ENCODE assay signal across 8 mouse cellular contexts in genomic region chr4:152272449-152273049, GRCm38 (mm10). TPM values are rescaled to one million over a fixed set of nuclear protein-coding genes. Genes with fewer than 3 reads are reported as not detected.
A peak's percentile ranks its signal among the peaks of the same experiment; 100 is the strongest.
DNase-seq lines count a peak whose midpoint lies in the region; ATAC-seq and TF ChIP-seq lines count a peak whose summit lies in the region.

No protein-coding gene starts in this region.

- peak overlapping the region; percentile 98; the same call in 1 of the 2 replicates for H3K4me2 ChIP-seq in heart, embryonic 12.5 days
- no peak overlapping the region for H3K4me2 ChIP-seq in kidney, postnatal 0 days (ENCODE audit: low read length)

- ATAC-seq in heart, embryonic 12.5 days (ENCODE audit: insufficient number of reproducible peaks, low FRiP score), result no peak
- no peak; the same call in 1 of the 2 replicates for ATAC-seq in kidney, postnatal 0 days (replicated peaks; ENCODE audit: low FRiP score, low read depth)

- peak; percentile 53 for DNase-seq in adrenal gland, postnatal 14 days
- no peak for DNase-seq in adrenal gland, adult 18-20 months (ENCODE audit: low spot score in 2 of 2)
- peak; percentile 49 for DNase-seq in brain, embryonic 14.5 days (ENCODE audit: low read depth)
- DNase-seq in kidney, postnatal 0 days (ENCODE audit: low spot score), result peak; percentile 70
- DNase-seq in midbrain, embryonic 10.5 days (ENCODE audit: low spot score), result peak; percentile 47
- no peak for DNase-seq in spleen, adult 12 weeks (ENCODE audit: low spot score)
- no peak for DNase-seq in layer of hippocampus, adult 11-12 months (ENCODE audit: low spot score)

- no peak for TF ChIP-seq POLR2A in brain, embryonic 14.5 days (IDR thresholded peaks at IDR 0.05; ENCODE audit: borderline replicate concordance, extremely low read depth, insufficient read depth, insufficient read length, poor library complexity, severe bottlenecking)

- peaks cover 66% of the 10 kb centered on the region for H3K4me1 ChIP-seq in heart, embryonic 12.5 days (replicated peaks)
- H3K4me1 ChIP-seq in kidney, postnatal 0 days (replicated peaks; ENCODE audit: insufficient read depth, low read length), result peaks cover 13% of the 10 kb centered on the region; the same call in 1 of the 2 replicates
- H3K4me1 ChIP-seq in midbrain, embryonic 10.5 days, result peaks cover 70% of the 10 kb centered on the region

- no peak overlapping the region for H3K4me3 ChIP-seq in heart, embryonic 12.5 days
- H3K4me3 ChIP-seq in kidney, postnatal 0 days (replicated peaks; ENCODE audit: low read depth, low read length), result no peak overlapping the region
- H3K4me3 ChIP-seq in midbrain, embryonic 10.5 days, result no peak overlapping the region

- H3K36me3 ChIP-seq in heart, embryonic 12.5 days, result peaks cover 6% of the 10 kb centered on the region
- H3K36me3 ChIP-seq in kidney, postnatal 0 days (ENCODE audit: insufficient read depth, low read length), result no peaks in the 10 kb centered on the region
- peaks cover 11% of the 10 kb centered on the region for H3K36me3 ChIP-seq in midbrain, embryonic 10.5 days

- WGBS in heart, embryonic 12.5 days, result 30% methylated on average over 9 of the region's 9 CpGs
- WGBS in kidney, postnatal 0 days, result 18% methylated on average over 9 of the region's 9 CpGs
- WGBS in midbrain, embryonic 10.5 days, result 27% methylated on average over 9 of the region's 9 CpGs

- H3K27ac ChIP-seq in heart, embryonic 12.5 days (ENCODE audit: poor library complexity, severe bottlenecking), result peak overlapping the region; percentile 84
- H3K27ac ChIP-seq in kidney, postnatal 0 days, result peak overlapping the region; percentile 58
- H3K27ac ChIP-seq in midbrain, embryonic 10.5 days (replicated peaks), result peak overlapping the region; percentile 82

- no peak overlapping the region for H3K9ac ChIP-seq in heart, embryonic 12.5 days
- H3K9ac ChIP-seq in kidney, postnatal 0 days (ENCODE audit: low read depth, low read length), result no peak overlapping the region

- TF ChIP-seq CTCF in brain, embryonic 14.5 days (IDR thresholded peaks at IDR 0.05; ENCODE audit: borderline replicate concordance, extremely low read depth, insufficient read depth, insufficient read length), result peak; percentile 27; the same call in 1 of the 2 replicates
- TF ChIP-seq CTCF in kidney, postnatal 0 days (IDR thresholded peaks at IDR 0.05; ENCODE audit: low read depth), result peak; percentile 62

- H3K27me3 ChIP-seq in heart, embryonic 12.5 days (replicated peaks), result peaks cover 9% of the 10 kb centered on the region
- H3K27me3 ChIP-seq in kidney, postnatal 0 days (ENCODE audit: insufficient read depth, low read length), result no peaks in the 10 kb centered on the region
- peaks cover 72% of the 10 kb centered on the region for H3K27me3 ChIP-seq in midbrain, embryonic 10.5 days (ENCODE audit: low read depth, poor library complexity, severe bottlenecking)

- no peaks in the 10 kb centered on the region for H3K9me3 ChIP-seq in heart, embryonic 12.5 days (replicated peaks)
- H3K9me3 ChIP-seq in kidney, postnatal 0 days (replicated peaks; ENCODE audit: low read length), result no peaks in the 10 kb centered on the region
- no peaks in the 10 kb centered on the region for H3K9me3 ChIP-seq in midbrain, embryonic 10.5 days (replicated peaks)

RNA-seq across cellular contexts. Expression of gene Gpr153, which starts 1.5 kb away (rescaled TPM):
- 7.2 and 7.5 TPM in 2 replicates for total RNA-seq in adrenal gland, postnatal 14 days (2021)
- 1 to 10 TPM; 5.3 to 7.4 TPM for total RNA-seq in adrenal gland, adult 18-20 months (2021)
- 31.2 and 44.3 TPM in 2 replicates for polyA plus RNA-seq in brain, embryonic 14.5 days (2012; rRNA removed)
- 11.9 and 14.0 TPM in 2 replicates for polyA plus RNA-seq in heart, embryonic 12.5 days (2016; fragmentation: Nextera tagmentation; extraction: Ambion mirVana)
- 4.6 and 5.2 TPM in 2 replicates for polyA plus RNA-seq in kidney, postnatal 0 days (2015; fragmentation: Nextera tagmentation; extraction: Ambion mirVana)
- 7.0 and 7.7 TPM in 2 replicates for polyA plus RNA-seq in midbrain, embryonic 10.5 days (2016; fragmentation: Nextera tagmentation; extraction: Ambion mirVana)

RNA-seq across cellular contexts. Expression of gene Hes3, which starts 18.9 kb away (rescaled TPM):
- total RNA-seq in adrenal gland, postnatal 14 days (2021), result not detected in 2 replicates
- not detected for total RNA-seq in adrenal gland, adult 18-20 months (2021)
- 0.37 and 0.88 TPM in 2 replicates for polyA plus RNA-seq in brain, embryonic 14.5 days (2012; rRNA removed)
- polyA plus RNA-seq in heart, embryonic 12.5 days (2016; fragmentation: Nextera tagmentation; extraction: Ambion mirVana), result not detected in 2 replicates
- not detected in 2 replicates for polyA plus RNA-seq in kidney, postnatal 0 days (2015; fragmentation: Nextera tagmentation; extraction: Ambion mirVana)
- 26.3 and 30.9 TPM in 2 replicates for polyA plus RNA-seq in midbrain, embryonic 10.5 days (2016; fragmentation: Nextera tagmentation; extraction: Ambion mirVana)

RNA-seq across cellular contexts. Expression of gene Icmt, which starts 24.5 kb away (rescaled TPM):
- 36.9 and 39.6 TPM in 2 replicates for total RNA-seq in adrenal gland, postnatal 14 days (2021)
- 10 to 100 TPM; 52.1 to 55.6 TPM for total RNA-seq in adrenal gland, adult 18-20 months (2021)
- 20.9 and 23.0 TPM in 2 replicates for polyA plus RNA-seq in brain, embryonic 14.5 days (2012; rRNA removed)
- polyA plus RNA-seq in heart, embryonic 12.5 days (2016; fragmentation: Nextera tagmentation; extraction: Ambion mirVana), result 24.0 and 25.4 TPM in 2 replicates
- 20.0 and 23.6 TPM in 2 replicates for polyA plus RNA-seq in kidney, postnatal 0 days (2015; fragmentation: Nextera tagmentation; extraction: Ambion mirVana)
- 26.8 and 27.6 TPM in 2 replicates for polyA plus RNA-seq in midbrain, embryonic 10.5 days (2016; fragmentation: Nextera tagmentation; extraction: Ambion mirVana)

RNA-seq across cellular contexts. Expression of gene Rnf207, which starts 46.2 kb away (rescaled TPM):
- total RNA-seq in adrenal gland, postnatal 14 days (2021), result 0.26 TPM in 1 of 2 replicates, not detected in the other
- total RNA-seq in adrenal gland, adult 18-20 months (2021), result 1 to 10 TPM in 1 of 2 experiments, under 1 TPM in 1; 0.43 to 1.3 TPM
- 6.9 and 7.1 TPM in 2 replicates for polyA plus RNA-seq in brain, embryonic 14.5 days (2012; rRNA removed)
- polyA plus RNA-seq in heart, embryonic 12.5 days (2016; fragmentation: Nextera tagmentation; extraction: Ambion mirVana), result 56.5 and 62.1 TPM in 2 replicates
- polyA plus RNA-seq in kidney, postnatal 0 days (2015; fragmentation: Nextera tagmentation; extraction: Ambion mirVana), result 0.45 and 1.1 TPM in 2 replicates
- polyA plus RNA-seq in midbrain, embryonic 10.5 days (2016; fragmentation: Nextera tagmentation; extraction: Ambion mirVana), result 1.5 and 2.4 TPM in 2 replicates

RNA-seq across cellular contexts. Expression of gene Rpl22, which starts 53.0 kb away (rescaled TPM):
- 493 and 564 TPM in 2 replicates for total RNA-seq in adrenal gland, postnatal 14 days (2021)
- 100 to 1,000 TPM; 443 to 509 TPM for total RNA-seq in adrenal gland, adult 18-20 months (2021)
- 239 and 292 TPM in 2 replicates for polyA plus RNA-seq in brain, embryonic 14.5 days (2012; rRNA removed)
- polyA plus RNA-seq in heart, embryonic 12.5 days (2016; fragmentation: Nextera tagmentation; extraction: Ambion mirVana), result 278 and 280 TPM in 2 replicates
- 463 and 527 TPM in 2 replicates for polyA plus RNA-seq in kidney, postnatal 0 days (2015; fragmentation: Nextera tagmentation; extraction: Ambion mirVana)
- polyA plus RNA-seq in midbrain, embryonic 10.5 days (2016; fragmentation: Nextera tagmentation; extraction: Ambion mirVana), result 282 and 358 TPM in 2 replicates

Comparison
In these comparisons a context has a peak if more than half of its experiments do, and no peak if none do; other contexts are left out.
1. DNase-seq: peak in adrenal gland, postnatal 14 days (single experiment), brain, embryonic 14.5 days (single experiment), kidney, postnatal 0 days (single experiment) and midbrain, embryonic 10.5 days (single experiment); none in adrenal gland, adult 18-20 months (0 of 2), spleen, adult 12 weeks (single experiment) and layer of hippocampus, adult 11-12 months (single experiment).
2. RNA of gene Hes3, which starts 18.9 kb away (polyA plus RNA-seq): 26.3 to 30.9 TPM in midbrain, embryonic 10.5 days; 0.37 to 0.88 TPM in brain, embryonic 14.5 days, not detected in heart, embryonic 12.5 days and not detected in kidney, postnatal 0 days; every median in the first group is over 10 times any median in the second.
3. Peak in every context shown above with its lines, with median percentiles within 50 percentile points of each other: H3K27ac ChIP-seq.